Comparison of ENCODE assay signal across 13 mouse cellular contexts in genomic region chr1:151086111-151086859, GRCm38 (mm10).
A peak's percentile ranks its signal among the peaks of the same experiment; 100 is the strongest.
DNase-seq lines count a peak whose midpoint lies in the region; ATAC-seq and TF ChIP-seq lines count a peak whose summit lies in the region.
"Had no signal": no experiment of that assay in that cellular context is flagged by ENCODE, and none has a peak within 500 bp of the region (broad histone marks: within the 10 kb centered on the region; RNA-seq: fewer than 3 reads in every experiment).

No protein-coding gene starts in this region.

- WGBS in forebrain, embryonic 12.5 days = 59% methylated on average over 22 of the region's 22 CpGs
- 53% methylated on average over 22 of the region's 22 CpGs for WGBS in forebrain, embryonic 14.5 days
- 66% methylated on average over 22 of the region's 22 CpGs for WGBS in midbrain, embryonic 11.5 days
- 65% methylated on average over 22 of the region's 22 CpGs for WGBS in midbrain, postnatal 0 days
- 68% methylated on average over 22 of the region's 22 CpGs for WGBS in stomach, embryonic 14.5 days

- no peaks in the 10 kb centered on the region for H3K36me3 ChIP-seq in forebrain, embryonic 12.5 days (replicated peaks)
- no peaks in the 10 kb centered on the region for H3K36me3 ChIP-seq in forebrain, embryonic 14.5 days (ENCODE audit: control insufficient read depth, insufficient read depth, low read length)
- no peaks in the 10 kb centered on the region for H3K36me3 ChIP-seq in midbrain, embryonic 11.5 days (ENCODE audit: control insufficient read depth, insufficient read depth, low read length)
- H3K36me3 ChIP-seq in midbrain, postnatal 0 days (ENCODE audit: insufficient read depth, low read length) = no peaks in the 10 kb centered on the region
- H3K36me3 ChIP-seq in stomach, embryonic 14.5 days (ENCODE audit: control insufficient read depth, insufficient read depth, low read length) = no peaks in the 10 kb centered on the region
- H3K36me3 ChIP-seq: embryonic facial prominence, embryonic 13.5 days had no signal

- no peak overlapping the region for H3K4me2 ChIP-seq in forebrain, embryonic 12.5 days
- H3K4me2 ChIP-seq in forebrain, embryonic 14.5 days (ENCODE audit: low read length) = no peak overlapping the region
- no peak overlapping the region for H3K4me2 ChIP-seq in midbrain, embryonic 11.5 days
- no peak overlapping the region for H3K4me2 ChIP-seq in midbrain, postnatal 0 days (ENCODE audit: low read depth, low read length, poor library complexity, severe bottlenecking)
- no peak overlapping the region for H3K4me2 ChIP-seq in stomach, embryonic 14.5 days (replicated peaks; ENCODE audit: low read depth, low read length)
- H3K4me2 ChIP-seq: embryonic facial prominence, embryonic 13.5 days had no signal

- H3K9me3 ChIP-seq in forebrain, embryonic 12.5 days = no peaks in the 10 kb centered on the region
- H3K9me3 ChIP-seq in forebrain, embryonic 14.5 days (replicated peaks; ENCODE audit: control insufficient read depth, low read length) = no peaks in the 10 kb centered on the region
- no peaks in the 10 kb centered on the region for H3K9me3 ChIP-seq in midbrain, embryonic 11.5 days (ENCODE audit: control insufficient read depth, low read length)
- H3K9me3 ChIP-seq in midbrain, postnatal 0 days (ENCODE audit: low read length) = no peaks in the 10 kb centered on the region
- no peaks in the 10 kb centered on the region for H3K9me3 ChIP-seq in stomach, embryonic 14.5 days (ENCODE audit: control insufficient read depth, low read depth, low read length)
- H3K9me3 ChIP-seq: embryonic facial prominence, embryonic 13.5 days had no signal

- DNase-seq in forebrain, embryonic 14.5 days (ENCODE audit: low spot score) = no peak
- peak; percentile 75 for DNase-seq in midbrain, embryonic 11.5 days (ENCODE audit: low spot score, missing footprints)
- DNase-seq in midbrain, postnatal 0 days (ENCODE audit: low spot score) = no peak
- peak; percentile 57 for DNase-seq in ZHBTc4 (ENCODE audit: low read depth, low spot score)
- DNase-seq in thymus, postnatal 10 days (ENCODE audit: low spot score in 2 of 2) = no peak
- no peak for DNase-seq in lung, postnatal 10 days
- DNase-seq: B cell, adult 2 months; cerebellum, adult 9-10 months; gastrocnemius, postnatal 36 days had no signal

- no peak overlapping the region for H3K27ac ChIP-seq in forebrain, embryonic 12.5 days
- H3K27ac ChIP-seq in forebrain, embryonic 14.5 days (ENCODE audit: low read depth, low read length) = no peak overlapping the region
- H3K27ac ChIP-seq in midbrain, embryonic 11.5 days (ENCODE audit: low read depth, low read length) = no peak overlapping the region
- H3K27ac ChIP-seq in midbrain, postnatal 0 days (ENCODE audit: low read depth, low read length) = no peak overlapping the region
- H3K27ac ChIP-seq in stomach, embryonic 14.5 days (ENCODE audit: low read length) = no peak overlapping the region
- H3K27ac ChIP-seq: embryonic facial prominence, embryonic 13.5 days; liver, embryonic 14.5 days had no signal

- no peak overlapping the region for H3K9ac ChIP-seq in forebrain, embryonic 12.5 days
- no peak overlapping the region for H3K9ac ChIP-seq in forebrain, embryonic 14.5 days (ENCODE audit: low read length)
- no peak overlapping the region for H3K9ac ChIP-seq in midbrain, embryonic 11.5 days (ENCODE audit: low read length)
- H3K9ac ChIP-seq in midbrain, postnatal 0 days (replicated peaks; ENCODE audit: low read length, poor library complexity, severe bottlenecking) = no peak overlapping the region
- no peak overlapping the region for H3K9ac ChIP-seq in stomach, embryonic 14.5 days (replicated peaks; ENCODE audit: low read depth, low read length)
- H3K9ac ChIP-seq: embryonic facial prominence, embryonic 13.5 days; liver, embryonic 14.5 days had no signal

- no peak overlapping the region for H3K4me3 ChIP-seq in forebrain, embryonic 12.5 days (replicated peaks)
- H3K4me3 ChIP-seq in forebrain, embryonic 14.5 days (ENCODE audit: low read depth, low read length) = no peak overlapping the region
- no peak overlapping the region for H3K4me3 ChIP-seq in midbrain, embryonic 11.5 days (ENCODE audit: low read depth, low read length)
- H3K4me3 ChIP-seq in midbrain, postnatal 0 days (ENCODE audit: low read depth, low read length) = no peak overlapping the region
- H3K4me3 ChIP-seq in stomach, embryonic 14.5 days (ENCODE audit: low read depth, low read length) = no peak overlapping the region
- H3K4me3 ChIP-seq: embryonic facial prominence, embryonic 13.5 days had no signal

- H3K27me3 ChIP-seq in forebrain, embryonic 12.5 days = no peaks in the 10 kb centered on the region
- H3K27me3 ChIP-seq in forebrain, embryonic 14.5 days (replicated peaks; ENCODE audit: control insufficient read depth, insufficient read depth, low read length) = no peaks in the 10 kb centered on the region
- H3K27me3 ChIP-seq in midbrain, embryonic 11.5 days (ENCODE audit: control insufficient read depth, insufficient read depth, low read length) = no peaks in the 10 kb centered on the region
- H3K27me3 ChIP-seq in midbrain, postnatal 0 days (ENCODE audit: insufficient read depth, low read length) = no peaks in the 10 kb centered on the region
- no peaks in the 10 kb centered on the region for H3K27me3 ChIP-seq in stomach, embryonic 14.5 days (ENCODE audit: control insufficient read depth, insufficient read depth, low read length)
- H3K27me3 ChIP-seq: embryonic facial prominence, embryonic 13.5 days had no signal

- 0 out of 2 replicates have a peak, but pooled peaks have one; percentile 3 for ATAC-seq in forebrain, embryonic 12.5 days (ENCODE audit: low FRiP score)
- ATAC-seq in forebrain, embryonic 14.5 days = no peak
- peak; percentile 41; the same call in 1 of the 2 replicates for ATAC-seq in midbrain, embryonic 11.5 days (ENCODE audit: low FRiP score)
- no peak for ATAC-seq in midbrain, postnatal 0 days (ENCODE audit: low FRiP score)
- ATAC-seq in stomach, embryonic 14.5 days (ENCODE audit: insufficient number of reproducible peaks, insufficient read depth, low FRiP score, low read depth) = peak; percentile 28; the same call in 1 of the 2 replicates

- H3K4me1 ChIP-seq in forebrain, embryonic 12.5 days = peaks cover 5% of the 10 kb centered on the region; the same call in 1 of the 2 replicates
- H3K4me1 ChIP-seq in forebrain, embryonic 14.5 days (ENCODE audit: control insufficient read depth, insufficient read depth, low read length) = peaks cover 3% of the 10 kb centered on the region; the same call in 1 of the 2 replicates
- H3K4me1 ChIP-seq in midbrain, embryonic 11.5 days (ENCODE audit: control insufficient read depth, insufficient read depth, low read length) = no peaks in the 10 kb centered on the region
- H3K4me1 ChIP-seq in midbrain, postnatal 0 days (ENCODE audit: insufficient read depth, low read length) = no peaks in the 10 kb centered on the region; the same call in 1 of the 2 replicates
- no peaks in the 10 kb centered on the region for H3K4me1 ChIP-seq in stomach, embryonic 14.5 days (ENCODE audit: control insufficient read depth, insufficient read depth, low read length)

- no peak for TF ChIP-seq CTCF in midbrain, postnatal 0 days (IDR thresholded peaks at IDR 0.05)

Comparison
In these comparisons a context has a peak if more than half of its experiments do, and no peak if none do; other contexts are left out.
1. ATAC-seq: peak in forebrain, embryonic 12.5 days (single experiment), midbrain, embryonic 11.5 days (single experiment) and stomach, embryonic 14.5 days (single experiment); none in forebrain, embryonic 14.5 days (single experiment) and midbrain, postnatal 0 days (single experiment).
2. DNase-seq: peak in midbrain, embryonic 11.5 days (single experiment) and ZHBTc4 (single experiment); none in forebrain, embryonic 14.5 days (single experiment), midbrain, postnatal 0 days (single experiment), thymus, postnatal 10 days (0 of 2) and lung, postnatal 10 days (single experiment).